Mouse (Mus musculus): Measurements from ENCODE around the gene Tap2.

Gene Tap2

GRCm38 (mm10) chr17:34196491-34196890, 6.8 kb upstream of the Tap2 start:
- no peak for DNase-seq (ENCODE audit: low read depth, low spot score)

DNA sequence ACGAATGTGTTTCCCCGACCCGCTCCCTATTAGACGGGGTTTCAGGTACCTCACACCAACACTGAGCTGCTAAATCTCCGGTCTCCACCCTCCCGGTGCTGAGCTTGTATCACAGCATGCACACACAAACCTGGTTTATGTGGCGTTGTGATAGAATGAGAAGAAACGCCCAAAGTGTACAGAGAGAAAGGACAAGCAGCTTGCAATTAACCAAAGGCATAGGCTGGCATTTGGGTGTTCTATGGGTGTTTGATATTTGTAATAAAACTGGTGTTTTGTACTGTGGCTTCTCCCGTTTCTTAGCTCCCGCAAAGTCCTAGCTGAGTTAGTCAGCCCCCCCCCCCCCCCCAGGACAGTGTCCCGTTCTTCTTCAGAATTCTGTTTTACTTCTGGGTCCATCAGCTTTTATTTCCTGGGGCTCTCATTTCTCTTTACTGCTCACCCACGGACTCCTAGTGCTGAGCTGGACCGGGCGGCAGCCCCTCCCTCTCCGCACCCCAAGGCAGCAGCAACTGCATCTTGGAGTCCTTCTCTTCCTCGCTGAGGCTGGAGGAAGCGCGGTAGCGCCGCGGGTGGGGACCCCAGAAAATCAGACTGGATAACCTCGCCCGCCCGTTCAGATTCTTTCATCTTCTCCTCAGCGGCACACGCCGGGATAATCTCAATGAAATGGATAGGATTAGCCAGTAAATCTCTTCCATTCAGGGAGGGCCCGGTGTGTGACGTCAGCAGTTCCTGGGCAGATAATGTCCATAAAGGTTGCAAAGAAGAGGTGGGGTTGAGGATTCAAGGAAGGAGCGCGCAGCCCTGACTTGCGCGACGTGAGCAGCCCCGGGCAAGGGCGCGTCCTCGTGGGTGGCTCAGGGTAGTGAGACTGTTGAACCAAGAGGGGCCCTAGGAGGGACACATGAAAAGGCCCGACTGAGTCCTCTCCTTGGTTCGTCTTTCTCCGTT, 6.1 kb upstream of the Tap2 start, which contains the start of gene Psmb8:
Psmb8 (plus strand) TSS at position 781 of the 954 bp plus-strand sequence.
- DNase-seq (ENCODE audit: low read depth, low spot score) = peak; percentile 83

DNA sequence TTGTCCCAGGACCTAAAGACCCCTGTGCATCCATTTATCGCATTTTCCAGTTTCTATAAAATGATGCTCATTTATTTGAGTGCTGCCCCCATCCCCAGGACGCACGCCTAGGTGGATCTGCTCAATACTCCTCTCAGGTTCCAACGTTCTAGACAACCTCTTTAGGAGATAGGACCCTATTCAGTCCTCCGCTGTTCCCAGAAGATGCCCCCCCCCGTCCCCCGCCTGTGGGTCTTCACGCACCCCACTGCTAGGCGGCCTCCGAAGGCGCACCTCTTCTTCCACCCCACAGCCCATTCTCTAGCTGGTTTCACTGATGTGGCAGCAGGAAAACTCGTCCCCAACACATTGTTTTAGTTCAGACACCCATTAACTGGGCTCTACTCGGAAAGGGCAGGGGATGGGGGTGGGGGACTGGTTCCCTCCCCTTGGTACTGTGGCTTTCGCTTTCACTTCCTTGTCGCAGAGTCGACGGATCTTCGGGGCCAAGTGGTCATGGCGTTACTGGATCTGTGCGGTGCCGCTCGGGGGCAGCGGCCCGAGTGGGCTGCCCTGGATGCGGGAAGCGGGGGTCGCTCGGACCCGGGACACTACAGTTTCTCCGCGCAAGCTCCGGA, 5.3 kb upstream of the Tap2 start:
- no peak for DNase-seq (ENCODE audit: low read depth, low spot score)

- DNase-seq (ENCODE audit: low read depth, low spot score) = no peak
Measured at GRCm38 (mm10) chr17:34198521-34198912, 4.8 kb upstream of the Tap2 start.

- DNase-seq (ENCODE audit: low read depth, low spot score) = no peak
Measured at GRCm38 (mm10) chr17:34199050-34199619, 4.2 kb upstream of the Tap2 start.

GRCm38 (mm10) chr17:34200047-34200446, 3.3 kb upstream of the Tap2 start:
- no peak for DNase-seq (ENCODE audit: low read depth, low spot score)

DNA sequence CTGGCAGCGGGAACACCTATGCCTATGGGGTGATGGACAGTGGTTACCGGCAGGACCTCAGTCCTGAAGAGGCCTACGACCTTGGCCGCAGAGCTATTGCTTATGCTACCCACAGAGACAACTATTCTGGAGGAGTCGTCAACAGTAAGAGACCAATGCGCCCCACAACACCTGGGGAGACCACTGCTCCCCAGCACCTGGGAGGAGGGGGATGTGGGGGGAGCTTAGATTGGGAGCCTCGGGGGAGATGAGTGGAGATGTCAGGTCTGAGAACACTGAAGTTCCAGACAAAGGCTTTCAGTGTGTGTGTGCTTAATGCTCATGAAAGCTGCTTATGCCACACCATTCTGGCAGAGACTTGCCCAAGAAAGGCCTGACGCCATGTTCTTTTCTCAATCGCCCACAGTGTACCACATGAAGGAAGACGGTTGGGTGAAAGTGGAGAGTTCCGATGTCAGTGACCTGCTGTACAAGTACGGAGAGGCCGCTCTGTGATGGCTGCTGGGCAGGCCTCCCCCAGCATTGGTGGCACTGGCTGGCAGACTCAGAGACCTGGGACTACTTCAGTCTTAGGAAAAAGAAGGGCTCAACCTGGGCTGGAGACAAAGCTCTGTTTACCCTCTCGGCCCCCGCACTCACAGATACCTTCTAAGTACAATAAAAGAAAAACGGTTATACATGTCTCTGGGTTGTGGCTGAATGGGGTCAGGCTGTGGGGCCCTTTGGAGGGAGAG, 2.4 kb upstream of the Tap2 start:
- DNase-seq (ENCODE audit: low read depth, low spot score) = no peak

DNA sequence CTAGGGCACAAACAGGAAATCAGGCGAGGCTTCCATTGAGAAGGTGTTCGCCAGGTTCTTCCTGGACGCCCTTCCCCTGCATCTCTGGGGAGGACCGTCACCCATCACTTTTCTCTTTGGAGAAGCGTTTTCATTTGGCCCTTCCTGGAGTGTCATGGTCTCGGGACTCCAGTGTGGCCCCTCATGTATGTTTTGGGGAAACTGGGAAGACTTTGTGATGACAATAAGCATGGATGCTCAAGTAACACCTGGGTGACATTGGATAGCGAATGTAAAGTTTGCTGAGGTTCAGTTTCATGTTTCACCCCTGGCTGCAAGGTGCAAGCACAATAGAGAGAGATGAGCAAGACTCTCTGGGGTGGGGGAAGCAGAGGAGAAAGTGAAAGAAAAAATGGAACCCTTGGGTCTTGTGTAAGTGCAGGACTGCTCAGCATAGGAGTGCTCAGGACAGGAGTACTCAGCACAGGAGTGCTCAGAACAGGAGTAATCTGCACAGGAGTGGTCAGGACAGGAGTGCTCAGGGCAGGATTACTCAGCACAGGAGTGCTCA, 1.7 kb upstream of the Tap2 start:
- no peak for DNase-seq (ENCODE audit: low read depth, low spot score)

DNA sequence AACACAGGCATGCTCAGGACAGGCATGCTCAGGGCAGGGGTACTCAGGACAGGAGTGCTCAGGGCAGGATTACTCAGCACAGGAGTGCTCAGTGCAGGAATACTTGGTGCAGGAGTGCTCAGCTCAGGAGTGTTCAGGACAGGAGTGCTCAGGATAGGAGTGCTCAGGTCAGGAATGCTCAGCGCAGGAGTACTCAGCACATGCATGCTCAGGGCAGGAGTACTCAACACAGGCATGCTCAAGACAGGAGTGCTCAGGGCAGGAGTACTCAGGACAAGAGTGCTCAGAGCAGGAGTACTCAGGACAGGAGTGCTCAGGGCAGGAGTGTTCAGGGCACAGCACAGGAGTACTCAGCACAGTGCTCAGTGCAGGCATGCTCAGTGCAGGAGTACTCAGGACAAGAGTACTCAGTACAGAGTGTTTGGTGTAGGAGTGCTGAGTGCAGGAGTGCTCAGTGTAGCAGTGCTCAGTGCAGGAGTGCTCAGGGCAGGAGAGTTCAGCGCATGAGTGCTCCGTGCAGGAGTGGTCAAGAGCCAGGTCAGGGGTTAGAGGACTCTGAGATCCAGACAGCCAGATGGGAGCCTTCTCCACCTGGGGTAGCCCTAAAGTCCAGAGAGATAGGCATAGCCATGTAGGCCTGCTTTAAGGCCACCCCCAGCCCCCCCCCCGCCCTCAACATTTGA, 426 bp upstream of the Tap2 start:
- no peak for DNase-seq (ENCODE audit: low read depth, low spot score)

- DNase-seq (ENCODE audit: low read depth, low spot score) = peak; percentile 61
Measured at GRCm38 (mm10) chr17:34204303-34205010, 1.1 kb downstream of the Tap2 start.

GRCm38 (mm10) chr17:34205021-34205745, 1.9 kb downstream of the Tap2 start:
- DNase-seq (ENCODE audit: low read depth, low spot score) = no peak

DNA sequence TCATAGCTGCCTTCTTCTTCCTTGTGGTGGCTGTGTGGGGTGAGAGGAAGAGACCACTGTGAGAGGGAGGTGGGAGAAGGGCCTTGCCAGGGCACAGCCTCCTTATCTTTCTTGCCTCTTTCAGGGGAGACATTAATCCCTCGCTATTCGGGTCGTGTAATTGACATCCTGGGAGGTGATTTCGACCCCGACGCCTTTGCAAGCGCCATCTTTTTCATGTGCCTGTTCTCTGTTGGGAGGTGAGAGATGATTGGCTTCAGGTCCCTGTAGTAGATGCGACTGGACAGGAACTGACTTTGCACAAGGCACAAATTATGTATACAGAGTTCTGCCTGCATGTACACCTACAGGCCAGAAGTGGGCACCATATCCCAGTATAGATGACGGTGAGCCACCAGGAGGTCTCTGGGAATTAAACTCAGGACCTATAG, 2.4 kb downstream of the Tap2 start:
- no peak for DNase-seq (ENCODE audit: low read depth, low spot score)

DNA sequence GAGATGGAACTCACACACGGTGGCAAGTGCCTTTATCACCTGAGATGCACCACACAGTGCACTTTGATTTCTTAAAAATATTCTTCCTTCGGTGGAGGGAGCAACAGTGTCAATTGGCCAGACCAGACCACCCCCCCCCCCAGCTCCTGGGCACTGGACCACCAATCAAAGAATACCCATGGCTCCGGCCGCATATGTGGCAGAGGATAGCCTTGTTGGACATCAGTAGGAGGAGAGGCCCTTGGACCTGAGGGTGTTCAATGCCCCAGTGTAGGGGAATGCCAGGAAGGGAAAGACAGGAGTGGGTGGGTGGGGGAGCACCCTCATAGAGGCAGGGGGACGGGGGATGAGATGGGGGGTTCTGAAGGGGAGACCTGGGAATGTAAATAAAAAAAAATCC, 3.4 kb downstream of the Tap2 start:
- DNase-seq (ENCODE audit: low read depth, low spot score) = no peak

DNA sequence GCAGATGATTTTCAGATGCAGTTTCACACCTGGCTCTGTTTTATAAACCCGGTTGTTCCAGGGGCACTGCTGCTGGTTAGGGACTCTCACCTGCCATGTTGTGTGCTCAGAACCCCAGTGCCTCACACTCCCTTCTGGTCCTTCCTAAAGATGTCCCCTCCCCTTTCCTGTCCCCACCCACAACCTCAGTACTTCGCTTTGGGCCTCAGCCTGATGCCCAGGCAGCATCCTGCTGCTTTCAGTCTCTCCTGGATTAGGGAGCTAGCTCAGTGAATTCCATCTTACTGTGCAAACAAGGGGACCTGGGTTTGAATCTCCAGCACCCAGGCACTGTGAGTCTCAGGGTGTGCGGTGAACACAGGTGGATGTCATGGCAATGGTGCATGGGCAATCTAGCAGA, 4.1 kb downstream of the Tap2 start:
- no peak for DNase-seq (ENCODE audit: low read depth, low spot score)

GRCm38 (mm10) chr17:34207866-34208265, 4.5 kb downstream of the Tap2 start:
- no peak for DNase-seq (ENCODE audit: low read depth, low spot score)

DNA sequence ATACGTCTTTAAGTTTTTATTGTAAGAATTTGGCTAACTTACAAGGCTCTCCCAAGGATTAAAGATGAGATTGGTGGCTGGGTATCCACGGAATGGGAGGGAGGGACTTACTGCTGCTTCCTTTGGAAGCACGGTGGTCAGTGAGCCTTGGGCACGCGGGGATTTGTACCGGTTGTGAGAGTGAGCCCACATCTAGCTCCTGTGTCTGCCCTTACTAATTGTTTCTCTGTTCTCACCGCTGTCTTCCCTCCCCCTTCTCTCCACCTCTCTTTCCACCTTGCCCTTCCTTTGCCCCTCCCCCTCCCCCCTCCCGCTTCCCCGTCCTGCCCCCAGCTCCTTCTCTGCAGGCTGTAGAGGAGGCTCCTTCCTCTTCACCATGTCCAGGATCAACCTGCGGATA, 5.1 kb downstream of the Tap2 start:
- DNase-seq (ENCODE audit: low read depth, low spot score) = no peak

GRCm38 (mm10) chr17:34209680-34210079, 6.4 kb downstream of the Tap2 start:
- DNase-seq (ENCODE audit: low read depth, low spot score) = no peak

GRCm38 (mm10) chr17:34210599-34210998, 7.3 kb downstream of the Tap2 start:
- no peak for DNase-seq (ENCODE audit: low read depth, low spot score)

GRCm38 (mm10) chr17:34211746-34212365, 8.5 kb downstream of the Tap2 start:
- DNase-seq (ENCODE audit: low read depth, low spot score) = no peak

Measured in retina, adult 2 months (tissue).